Mouse (Mus musculus): Measurements from ENCODE around the gene Olfr12.

Olfr12 gene

DNA sequence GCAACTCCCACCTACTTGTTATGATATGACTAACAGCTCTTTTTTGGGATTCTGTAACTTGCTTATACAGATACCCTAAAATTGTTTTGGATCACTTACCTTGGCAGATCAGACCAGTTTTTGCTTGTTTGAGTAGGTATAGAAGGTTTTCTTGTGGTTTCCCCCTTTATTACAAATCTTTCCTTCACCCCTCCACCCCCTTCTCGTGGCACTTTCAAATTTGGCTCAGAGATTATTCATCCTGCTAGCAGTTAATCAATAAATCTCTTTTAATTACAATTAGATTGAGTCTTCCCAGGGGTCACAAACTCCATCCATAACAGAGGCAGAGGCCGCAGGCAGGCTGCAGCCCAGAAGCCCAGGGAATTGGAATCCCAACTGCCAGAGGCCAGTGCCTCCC lies at the start of gene Olfr12:
TSS of gene Olfr12 (plus strand) at position 301 of the 400 bp plus-strand sequence.
- DNase-seq (ENCODE audit: low read depth) = no peak

DNA sequence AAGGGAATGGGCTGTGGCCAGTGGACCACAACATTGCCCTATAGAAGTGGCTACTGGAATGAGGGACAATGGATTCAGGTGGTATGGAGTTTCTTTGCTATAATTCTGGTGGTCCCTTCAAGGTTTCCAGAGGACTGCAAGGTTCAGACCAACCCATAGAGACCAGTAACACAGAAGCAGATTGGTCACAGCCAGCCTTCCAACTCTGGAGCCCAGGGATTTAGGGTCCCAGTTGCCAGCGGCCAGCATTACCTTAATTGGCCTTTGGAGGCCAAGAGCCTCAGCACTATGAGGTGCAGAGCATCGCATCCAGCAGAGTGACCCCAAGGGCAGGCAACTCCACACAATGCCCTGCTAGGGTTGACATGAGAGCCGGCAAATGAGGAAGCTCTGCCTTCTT lies 46.6 kb upstream of the Olfr12 start, which contains the start of gene Olfr1413:
TSS of gene Olfr1413 (plus strand) at position 301 of the 400 bp plus-strand sequence.
- no peak for DNase-seq (ENCODE audit: low read depth)

DNA sequence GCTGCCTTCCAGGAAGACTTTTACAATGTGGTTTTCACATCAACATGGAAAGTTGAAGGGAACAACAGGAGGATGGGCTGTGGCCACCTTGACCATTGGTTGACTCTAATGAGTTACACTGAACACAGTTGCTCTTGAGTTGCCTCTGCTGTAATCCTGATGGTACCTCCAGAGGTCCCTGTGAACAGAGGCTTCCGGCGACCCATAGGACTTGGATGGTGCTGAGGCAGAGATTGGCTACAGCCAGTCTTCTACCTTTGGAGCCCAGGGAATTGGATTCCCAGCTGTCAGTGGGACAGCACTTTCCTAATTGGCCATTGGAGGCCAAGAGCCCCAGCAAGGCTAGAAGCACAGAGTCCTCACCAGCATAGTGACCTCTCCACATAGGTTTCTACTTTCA lies 32.1 kb upstream of the Olfr12 start, which contains the start of gene Olfr1412:
TSS of gene Olfr1412 (plus strand) at position 301 of the 400 bp plus-strand sequence.
- no peak for DNase-seq (ENCODE audit: low read depth)

DNA sequence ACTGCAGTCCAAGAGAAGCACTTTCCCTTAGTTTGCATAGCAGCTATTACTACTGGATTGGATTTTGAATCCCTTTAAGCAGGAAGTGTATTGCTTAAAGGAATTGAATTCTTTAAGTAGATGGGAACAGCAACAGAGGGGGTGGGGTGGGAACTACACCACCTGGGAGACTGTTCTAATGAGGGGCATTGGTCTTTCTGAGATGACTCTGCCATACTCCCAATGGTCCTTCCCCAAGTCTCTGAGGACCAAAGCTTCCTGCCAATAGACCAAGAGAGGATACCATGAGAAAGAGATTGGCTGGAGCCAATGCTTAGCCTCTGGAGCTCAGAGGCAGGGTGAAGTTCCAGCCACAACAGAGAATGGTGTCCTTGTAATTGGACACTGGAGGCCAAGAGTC lies 23.5 kb upstream of the Olfr12 start, which contains the start of gene Olfr1411:
TSS of gene Olfr1411 (plus strand) at position 301 of the 400 bp plus-strand sequence.
- no peak for DNase-seq (ENCODE audit: low read depth)

DNA sequence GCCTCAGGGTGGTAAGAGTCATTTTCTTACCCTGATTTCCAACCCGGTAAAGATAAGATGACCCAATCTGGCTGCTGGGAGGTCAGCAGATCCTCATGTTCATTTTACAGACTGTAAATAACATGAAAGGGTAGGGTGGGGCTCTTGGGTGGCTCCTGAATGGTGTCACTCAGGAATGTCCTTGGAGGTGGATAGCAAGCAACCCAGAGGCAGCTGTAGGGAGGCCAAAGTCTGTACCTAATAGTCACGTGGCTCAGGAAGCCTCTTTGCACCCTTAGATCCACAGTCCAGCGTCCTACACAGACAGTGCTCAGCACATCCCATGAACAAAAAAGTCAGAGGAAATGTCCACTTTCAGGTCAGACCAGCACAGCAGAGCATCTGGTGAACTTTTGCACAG lies 21.6 kb upstream of the Olfr12 start:
- no peak for DNase-seq (ENCODE audit: low read depth)

DNA sequence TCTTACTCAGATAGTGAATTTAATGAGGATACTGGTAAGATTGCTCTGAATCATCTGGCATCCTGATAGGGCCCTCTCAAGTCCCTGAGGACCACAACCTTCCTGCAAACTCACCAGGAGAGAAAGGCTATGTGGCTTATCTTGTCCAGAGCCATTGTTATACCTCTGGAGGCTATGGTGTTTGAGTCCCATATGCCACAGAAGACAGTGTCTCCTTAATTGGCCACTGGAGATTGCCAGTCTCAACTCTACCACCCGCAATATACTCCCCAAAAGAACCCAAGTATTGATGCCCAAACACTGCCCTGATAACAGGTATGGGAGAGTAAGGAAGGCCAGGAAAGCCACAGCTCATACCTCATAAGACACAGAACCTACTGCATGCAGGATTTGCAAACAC lies 12.1 kb upstream of the Olfr12 start, which contains the start of gene Olfr1410:
TSS of gene Olfr1410 (plus strand) at position 301 of the 400 bp plus-strand sequence.
- no peak for DNase-seq (ENCODE audit: low read depth)

DNA sequence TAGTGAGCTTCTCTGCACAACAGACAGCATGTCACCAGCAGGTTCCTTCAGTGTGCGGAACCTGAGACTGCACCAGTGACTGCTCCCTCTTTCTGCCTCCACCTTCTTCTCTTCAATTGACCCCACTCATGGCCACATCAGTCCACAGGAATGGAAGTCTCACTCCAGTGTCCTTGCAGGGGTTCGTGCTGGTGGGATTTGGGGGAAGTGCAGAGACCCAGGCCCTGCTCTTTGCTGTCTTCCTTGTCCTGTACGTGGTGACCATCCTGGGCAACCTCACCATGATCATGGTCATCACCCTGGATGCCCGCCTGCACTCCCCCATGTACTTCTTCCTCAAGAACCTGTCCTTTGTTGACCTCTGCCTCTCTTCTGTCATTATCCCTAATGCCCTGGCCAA lies 9.9 kb upstream of the Olfr12 start:
- no peak for DNase-seq (ENCODE audit: low read depth)

DNA sequence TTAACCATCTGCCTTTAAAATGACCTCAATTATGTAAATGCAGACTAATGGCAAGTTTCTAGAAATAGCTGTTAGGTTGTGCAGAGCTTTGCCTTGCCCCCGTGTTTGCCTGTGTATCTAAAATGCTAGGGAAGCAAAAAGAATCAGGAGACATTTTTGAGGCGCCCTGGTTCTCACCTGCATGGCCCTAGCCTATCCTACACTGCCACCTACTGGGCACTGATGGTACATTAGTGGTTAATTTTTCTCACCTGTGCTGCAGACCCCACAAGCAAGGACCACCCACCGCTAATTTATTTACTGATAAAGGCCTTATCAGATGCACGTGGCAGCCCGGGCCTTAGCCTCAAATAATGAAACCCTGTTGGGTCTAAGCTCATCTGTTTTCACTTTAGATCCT lies 6.6 kb upstream of the Olfr12 start:
- DNase-seq (ENCODE audit: low read depth) = peak; percentile 10

DNA sequence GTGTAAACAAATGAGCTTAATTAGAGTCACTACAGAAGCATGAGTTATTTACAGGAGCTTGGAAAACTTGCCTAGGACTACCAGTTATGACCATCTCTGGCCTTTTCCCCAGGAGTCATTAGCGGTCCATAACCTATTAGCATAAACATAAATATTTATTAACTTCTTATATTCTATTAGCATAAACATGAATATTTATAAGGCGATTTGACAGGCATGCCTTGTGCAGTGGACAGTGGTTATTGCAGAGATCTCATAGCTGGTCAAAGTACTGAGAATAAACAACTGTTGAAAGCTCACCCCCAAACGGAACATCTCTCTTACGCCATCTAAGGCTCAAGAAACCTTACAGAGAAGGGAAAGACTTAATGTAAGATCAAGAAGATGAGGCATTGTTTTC lies 4.4 kb upstream of the Olfr12 start:
- DNase-seq (ENCODE audit: low read depth) = no peak

DNA sequence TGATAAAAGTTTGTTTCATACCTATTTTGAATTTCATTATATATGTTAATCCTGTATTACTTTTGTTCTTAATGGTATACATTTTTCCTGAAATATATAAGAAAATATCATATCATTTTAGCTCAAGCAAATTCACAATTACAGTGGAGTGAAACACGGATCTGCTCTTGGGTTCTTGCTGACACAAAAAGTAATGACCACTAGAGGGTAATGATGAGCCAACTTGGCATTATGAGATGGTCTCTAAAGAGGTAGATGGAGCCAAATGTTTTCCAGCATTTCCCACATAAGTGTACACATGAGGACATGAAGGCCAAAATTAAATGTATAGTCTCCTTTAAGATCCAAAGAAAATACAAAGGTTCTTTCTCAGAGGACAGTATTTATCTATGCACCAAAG lies 3.1 kb upstream of the Olfr12 start:
- no peak for DNase-seq (ENCODE audit: low read depth)

DNA sequence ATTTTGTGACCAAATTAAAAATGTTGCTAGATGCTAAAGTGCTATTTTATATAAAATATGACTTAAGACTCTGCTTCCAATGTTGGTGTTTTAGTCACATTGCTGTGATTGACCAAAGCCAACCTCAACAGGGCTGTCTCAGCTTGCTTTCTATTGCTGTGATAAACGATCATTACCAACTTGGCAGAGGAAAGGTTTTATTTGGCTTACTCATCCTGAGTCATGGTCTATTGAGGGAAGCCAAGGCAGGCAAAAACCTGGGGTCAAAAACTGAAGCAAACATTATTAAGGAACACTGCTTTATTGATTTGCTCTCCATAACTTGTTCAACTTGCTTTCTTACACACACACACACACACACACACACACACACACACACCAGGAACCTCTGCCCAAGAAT lies 1.5 kb upstream of the Olfr12 start:
- DNase-seq (ENCODE audit: low read depth) = no peak

DNA sequence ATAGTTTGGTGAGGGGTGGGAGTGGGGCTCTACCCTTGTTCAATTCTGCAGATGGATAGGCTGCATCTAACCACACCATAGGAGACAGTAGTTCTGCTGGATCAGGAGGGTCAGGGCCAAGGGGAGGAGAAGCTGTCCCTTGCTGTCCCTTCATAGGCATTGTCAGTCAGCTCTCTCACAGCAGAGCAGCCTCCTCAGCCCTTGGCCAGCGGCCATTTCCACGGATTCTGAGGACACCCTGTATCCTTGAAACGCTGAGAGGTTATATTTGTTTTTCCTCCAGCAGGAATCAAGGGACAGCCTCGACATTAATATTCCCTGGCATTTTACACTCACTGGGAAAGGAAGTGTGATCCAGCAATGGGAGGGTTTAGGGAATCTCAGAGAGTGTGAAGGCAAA lies 772 bp downstream of the Olfr12 start:
- DNase-seq (ENCODE audit: low read depth) = no peak

DNA sequence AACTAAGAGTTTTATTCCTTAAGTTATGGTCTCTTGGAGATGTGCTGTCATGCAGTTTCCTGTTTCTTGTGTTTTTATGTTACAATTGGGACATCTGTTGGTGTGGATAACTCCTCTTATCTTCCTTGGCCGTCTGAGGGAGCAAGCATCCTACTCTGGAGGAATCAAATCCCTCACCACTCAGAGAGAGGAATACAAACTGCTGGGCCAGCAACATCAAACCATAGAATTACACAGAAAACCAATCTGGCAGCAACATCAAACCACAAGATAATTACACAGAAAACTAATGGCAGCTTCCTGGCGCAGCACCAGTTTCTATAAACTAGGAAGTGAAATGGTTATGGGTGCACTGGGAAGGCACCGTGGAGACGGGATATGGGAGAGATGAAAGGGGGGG lies 10.6 kb downstream of the Olfr12 start:
- DNase-seq (ENCODE audit: low read depth) = no peak

DNA sequence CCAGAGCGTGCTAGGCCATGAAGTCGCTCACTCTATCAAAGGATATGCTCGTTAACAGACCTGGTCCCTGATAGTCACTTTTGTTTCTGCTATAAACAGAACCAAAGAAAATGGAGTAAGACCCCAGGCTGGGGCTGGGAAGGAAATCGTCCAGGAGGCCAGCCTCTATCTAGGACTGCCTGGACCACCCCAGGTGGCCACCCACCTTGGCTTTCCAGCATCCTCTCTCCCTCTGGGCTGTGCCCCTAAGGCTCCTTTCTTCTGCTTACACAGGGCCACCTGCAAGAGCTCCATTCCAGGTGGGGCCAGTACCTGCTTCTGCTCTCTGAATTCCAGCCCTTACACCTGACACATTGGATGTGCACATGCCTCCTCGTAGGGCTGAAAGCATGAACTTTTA lies 14.6 kb downstream of the Olfr12 start:
- DNase-seq (ENCODE audit: low read depth) = no peak

DNA sequence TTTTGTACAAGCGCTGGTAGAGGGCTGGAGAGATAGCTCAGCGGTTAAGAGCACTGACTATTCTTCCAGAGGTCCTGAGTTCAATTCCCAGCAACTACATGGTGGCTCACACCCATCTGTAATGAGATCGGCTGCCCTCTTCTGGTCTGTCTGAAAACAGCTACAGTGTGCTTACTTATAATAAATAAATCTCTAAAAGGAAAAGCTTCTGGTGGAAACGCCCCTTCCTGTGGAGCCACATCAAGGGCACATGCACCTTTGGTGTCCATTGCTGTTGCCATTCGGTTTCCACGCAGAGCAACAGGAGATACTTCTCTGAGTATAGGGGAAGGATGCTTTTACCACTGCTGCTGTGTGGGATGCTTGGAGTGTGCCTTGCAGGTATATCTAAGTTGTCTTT lies 15.4 kb downstream of the Olfr12 start:
- no peak for DNase-seq (ENCODE audit: low read depth)

DNA sequence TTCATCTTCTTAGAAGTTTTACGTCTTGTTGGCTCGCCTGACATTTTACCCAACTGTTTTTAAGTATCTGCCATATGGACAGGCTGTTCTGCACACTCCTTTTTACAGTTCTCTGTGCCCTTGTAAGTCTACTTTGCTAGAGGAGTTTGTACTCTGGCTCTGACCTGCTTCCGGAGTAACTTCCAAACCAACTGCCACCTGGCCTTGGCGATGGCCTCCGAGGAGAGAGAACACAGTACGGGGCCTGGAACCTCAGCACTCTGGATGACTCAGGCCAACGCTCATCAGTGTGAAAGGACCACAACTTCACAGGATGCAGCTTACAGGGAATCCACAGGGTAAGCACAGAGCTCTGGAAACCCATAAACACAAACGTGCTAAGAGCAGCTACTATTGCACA lies 16.1 kb downstream of the Olfr12 start:
- DNase-seq (ENCODE audit: low read depth) = no peak

DNA sequence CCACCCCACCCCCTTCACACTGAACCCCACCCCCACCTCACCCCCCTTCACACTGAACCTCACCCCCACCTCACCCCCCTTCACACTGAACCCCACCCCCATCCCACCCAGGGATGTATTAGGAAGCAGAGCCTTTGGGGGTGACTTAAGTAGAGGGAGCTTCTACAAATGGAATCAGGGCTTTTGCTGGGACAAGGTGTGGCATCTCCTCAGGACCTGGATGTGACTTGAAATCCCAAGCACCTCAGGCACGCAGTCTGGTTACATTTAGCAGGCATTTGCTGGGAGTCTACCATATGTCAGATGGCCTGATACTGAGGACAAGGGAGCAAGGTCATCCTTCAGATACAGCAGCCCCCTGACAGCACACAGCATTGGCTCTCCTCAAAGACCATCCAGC lies 17.0 kb downstream of the Olfr12 start:
- DNase-seq (ENCODE audit: low read depth) = no peak

DNA sequence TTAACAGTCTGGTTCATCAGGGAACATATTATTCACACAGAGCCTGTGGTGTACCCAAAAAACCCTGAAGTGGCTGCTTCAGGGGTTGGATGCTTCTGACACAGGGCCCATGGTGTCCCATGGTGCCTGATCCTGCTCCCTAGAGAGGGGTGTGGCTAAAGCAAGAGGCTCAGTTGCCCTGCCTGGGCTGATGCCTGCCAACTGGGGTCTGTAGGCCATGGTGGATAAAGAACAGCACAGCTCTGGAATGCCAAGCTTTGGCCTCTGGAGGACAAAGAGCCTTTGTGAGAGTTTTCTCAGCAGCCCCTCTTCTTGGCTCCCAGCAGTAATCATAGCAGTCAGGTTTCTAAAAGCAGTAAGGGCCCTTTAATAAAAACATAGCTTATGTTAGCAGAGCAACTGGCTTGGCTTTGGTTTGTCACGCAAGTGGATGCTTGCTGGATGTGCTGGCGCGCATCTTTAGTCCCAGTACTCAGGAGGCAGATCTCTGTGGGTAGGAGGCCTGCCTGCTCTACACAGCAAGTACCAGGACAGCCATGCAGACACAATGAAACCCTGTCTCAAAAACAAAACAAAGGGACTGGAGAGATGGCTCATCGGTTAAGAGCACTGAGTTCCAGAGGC lies 17.5 kb downstream of the Olfr12 start:
- no peak for DNase-seq (ENCODE audit: low read depth)

DNA sequence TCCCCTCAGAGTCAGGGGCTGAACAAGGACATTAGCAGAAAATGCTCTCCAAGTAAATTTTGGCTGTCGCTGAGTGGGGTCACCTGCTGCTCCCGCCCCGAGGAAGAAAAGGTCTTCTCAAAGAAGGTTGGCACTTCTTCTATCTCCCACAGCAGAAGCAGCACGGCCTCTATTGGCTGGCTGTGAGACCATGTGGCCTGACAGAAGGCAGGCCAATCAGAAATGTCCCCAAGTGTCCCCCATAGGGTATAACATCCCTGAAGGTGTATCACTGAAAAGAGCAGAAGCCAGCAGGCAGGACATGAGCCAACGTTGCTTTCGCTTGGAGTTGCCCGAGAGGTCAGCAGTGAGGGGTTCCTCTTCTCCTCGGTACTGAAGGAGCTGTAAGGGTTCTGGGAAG lies 18.4 kb downstream of the Olfr12 start:
- no peak for DNase-seq (ENCODE audit: low read depth)

DNA sequence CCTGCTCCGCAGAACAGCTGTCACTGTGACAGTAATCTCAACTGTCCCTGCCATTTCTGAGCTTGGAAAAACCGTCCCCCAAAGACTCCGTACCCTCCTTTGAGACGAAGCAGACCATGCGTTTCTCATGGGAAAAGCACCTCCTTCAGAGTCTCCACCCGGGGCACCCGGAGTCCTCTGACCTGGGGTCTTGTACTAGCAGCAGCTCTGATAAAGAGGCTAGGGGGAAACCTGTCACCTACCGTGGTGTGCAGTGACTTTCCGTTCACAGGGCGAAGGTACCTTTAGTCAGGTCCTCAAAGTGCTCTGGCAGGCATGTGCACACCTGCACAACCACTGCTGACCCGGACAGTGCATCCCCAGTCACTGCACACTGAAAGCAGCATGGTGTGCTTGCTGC lies 19.1 kb downstream of the Olfr12 start:
- no peak for DNase-seq (ENCODE audit: low read depth)

DNA sequence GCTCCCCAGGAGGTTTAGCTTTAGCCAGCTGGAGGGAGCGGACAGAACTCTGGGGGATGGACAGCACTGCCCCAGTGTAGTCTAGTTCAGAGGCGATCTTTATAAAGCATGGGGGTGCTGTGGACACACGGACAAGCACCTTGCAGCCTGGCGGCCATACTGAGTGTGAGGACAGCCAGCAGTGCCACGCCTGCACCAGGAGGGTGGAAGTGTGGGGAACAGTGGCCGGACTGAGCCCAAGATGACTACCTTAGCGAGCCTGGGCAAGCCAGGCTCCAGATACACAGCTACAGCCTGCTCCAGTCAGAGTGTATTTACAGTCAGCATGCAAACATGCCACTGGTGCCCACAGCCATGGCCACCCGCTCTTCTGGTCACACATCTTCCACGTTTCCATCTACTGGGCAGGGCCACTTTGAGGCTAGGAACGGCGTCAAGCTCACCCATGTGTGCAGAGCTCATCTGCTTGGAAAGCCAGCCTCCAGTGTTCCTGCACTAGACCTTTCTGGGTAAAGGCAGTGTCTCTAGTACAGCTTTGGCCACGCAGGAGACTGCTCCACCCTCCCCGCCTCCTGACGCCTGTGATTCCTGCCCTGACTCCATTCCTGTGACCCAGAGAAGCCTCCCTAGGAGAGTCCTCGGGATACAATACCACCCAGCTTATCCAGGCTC lies 20.0 kb downstream of the Olfr12 start:
- DNase-seq (ENCODE audit: low read depth) = no peak

DNA sequence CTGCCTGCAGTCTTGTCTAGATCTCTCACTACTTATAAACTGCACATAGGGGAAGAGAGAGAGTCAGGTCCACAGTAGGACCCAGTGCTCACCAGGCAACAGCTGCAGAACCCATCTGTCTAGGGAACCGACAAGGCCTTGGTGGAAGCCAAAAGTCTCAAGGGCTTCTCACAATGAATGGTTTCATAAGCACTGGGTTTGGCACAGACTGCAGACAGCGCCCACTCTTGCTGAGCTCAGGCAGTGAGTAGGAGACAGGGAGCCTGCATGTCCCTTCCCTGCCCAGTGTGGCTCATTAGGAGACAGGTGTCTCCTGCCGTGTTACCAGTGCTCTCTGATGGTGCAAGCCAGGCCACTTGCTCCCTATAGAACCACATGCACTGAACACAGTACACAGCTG lies 20.6 kb downstream of the Olfr12 start:
- DNase-seq (ENCODE audit: low read depth) = no peak

DNA sequence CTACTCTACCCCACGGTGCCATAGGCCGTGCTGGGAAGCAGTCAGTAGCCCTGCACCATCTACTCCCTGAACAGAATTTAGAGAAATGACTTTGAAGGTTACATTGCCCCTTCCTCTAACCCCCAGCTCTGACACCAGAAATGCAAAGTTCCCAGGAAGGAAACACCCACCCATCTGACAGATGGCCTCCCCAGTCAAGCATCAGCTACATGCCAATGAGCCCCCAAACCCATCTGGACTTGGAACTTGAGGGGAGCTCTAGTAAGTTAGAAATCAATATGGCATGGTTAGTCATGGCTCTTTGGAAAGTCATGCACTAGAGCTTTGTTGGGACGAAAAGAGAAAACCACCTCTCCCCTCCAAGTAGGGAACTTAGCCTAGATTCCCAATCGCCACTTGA lies 21.1 kb downstream of the Olfr12 start:
- DNase-seq (ENCODE audit: low read depth) = no peak

DNA sequence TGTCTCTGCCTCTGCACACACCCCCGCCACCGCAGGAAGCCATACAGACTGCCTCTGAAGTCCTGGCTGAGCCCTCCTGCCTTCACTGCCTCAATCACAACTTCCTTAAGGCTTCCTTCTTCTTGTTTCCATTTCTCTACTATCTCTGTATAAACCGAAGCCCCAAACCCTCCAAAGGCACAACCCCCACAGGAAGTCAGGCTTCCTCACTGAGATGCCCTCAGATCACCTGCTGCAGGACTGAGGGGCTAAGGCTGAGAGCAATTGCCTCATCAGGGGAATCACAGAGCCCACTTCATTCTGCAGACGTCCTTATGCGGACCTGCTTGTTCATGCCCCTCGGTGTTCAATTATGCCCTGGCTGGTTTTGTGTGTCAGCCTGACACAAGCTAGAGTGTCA lies 22.8 kb downstream of the Olfr12 start:
- DNase-seq (ENCODE audit: low read depth) = no peak
